Mouse (Mus musculus): ENCODE data around the gene 2010111I01Rik. TPM values are rescaled to one million over a fixed set of nuclear protein-coding genes. Genes with fewer than 3 reads are reported as not detected.

The 2010111I01Rik gene
- total RNA-seq, 2 experiments from 2014 or later = 80.6 to 90.0 TPM

DNA sequence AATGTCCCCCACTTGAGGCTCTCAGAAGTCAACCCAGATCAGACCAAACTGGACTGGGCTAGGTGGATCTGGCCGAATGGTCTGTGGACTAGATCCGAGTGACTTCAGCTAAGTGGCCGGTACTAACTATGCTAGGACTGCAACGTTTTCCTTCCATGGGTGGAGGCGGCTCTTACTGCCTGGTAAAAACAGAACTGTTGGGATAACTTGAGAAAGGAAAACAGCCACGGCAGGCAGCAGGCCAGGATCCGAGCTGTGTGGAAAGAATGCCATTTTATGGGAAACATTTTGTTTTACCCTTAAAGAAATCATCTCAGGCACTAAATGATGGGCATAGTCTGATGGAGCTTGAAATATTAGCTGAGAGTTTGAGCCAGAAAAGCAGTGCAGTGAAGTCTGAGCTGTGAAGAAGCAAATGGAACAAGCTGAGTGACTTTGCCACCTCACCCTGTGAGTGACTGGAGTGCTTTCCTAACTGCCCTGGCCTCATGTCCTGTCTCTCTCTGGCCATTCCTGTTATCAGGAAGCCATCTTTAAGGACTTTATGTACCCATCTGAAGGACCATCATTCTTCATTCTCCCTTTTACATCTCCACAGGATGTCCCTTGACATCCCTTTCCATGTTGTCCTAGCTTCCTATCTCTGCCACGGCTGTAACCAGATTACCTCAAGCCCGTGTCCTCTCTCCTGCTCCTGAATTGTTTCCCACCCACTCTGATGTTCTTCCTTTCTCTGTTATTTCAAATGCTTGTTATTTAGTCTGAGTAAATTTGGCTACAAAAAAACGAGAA is 277.9 kb downstream of the 2010111I01Rik start:
- DNase-seq = no peak

- peak; percentile 69 to 75 for DNase-seq
Measured at GRCm38 (mm10) chr13:63243586-63243985, 278.9 kb downstream of the 2010111I01Rik start.

GRCm38 (mm10) chr13:63244425-63244824 is 279.7 kb downstream of the 2010111I01Rik start:
- DNase-seq = no peak

GRCm38 (mm10) chr13:63245218-63245617 is 280.5 kb downstream of the 2010111I01Rik start:
- no peak for DNase-seq

DNA sequence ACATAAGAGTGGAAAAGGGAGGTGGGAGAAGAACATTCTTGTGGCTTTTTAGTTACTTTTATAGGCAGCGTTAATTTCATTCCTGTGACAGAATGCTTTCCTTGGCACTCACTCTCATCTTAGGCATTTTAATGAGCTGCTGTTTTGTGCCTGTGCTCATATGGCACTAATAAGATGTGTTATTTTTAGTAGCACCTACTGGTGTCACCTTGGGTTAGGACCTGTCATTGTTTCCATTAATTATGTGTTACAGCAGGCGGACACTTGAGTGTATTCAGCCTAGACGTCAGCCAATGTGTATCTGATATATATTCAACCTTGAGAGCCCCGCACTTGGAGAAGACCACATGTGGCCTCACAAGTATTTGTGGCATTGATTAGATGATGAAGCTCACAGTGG is 281.1 kb downstream of the 2010111I01Rik start:
- DNase-seq = no peak

- DNase-seq = no peak
Measured at GRCm38 (mm10) chr13:63246332-63246940, 281.7 kb downstream of the 2010111I01Rik start.

- DNase-seq = no peak
Measured at GRCm38 (mm10) chr13:63247041-63247440, 282.3 kb downstream of the 2010111I01Rik start.

DNA sequence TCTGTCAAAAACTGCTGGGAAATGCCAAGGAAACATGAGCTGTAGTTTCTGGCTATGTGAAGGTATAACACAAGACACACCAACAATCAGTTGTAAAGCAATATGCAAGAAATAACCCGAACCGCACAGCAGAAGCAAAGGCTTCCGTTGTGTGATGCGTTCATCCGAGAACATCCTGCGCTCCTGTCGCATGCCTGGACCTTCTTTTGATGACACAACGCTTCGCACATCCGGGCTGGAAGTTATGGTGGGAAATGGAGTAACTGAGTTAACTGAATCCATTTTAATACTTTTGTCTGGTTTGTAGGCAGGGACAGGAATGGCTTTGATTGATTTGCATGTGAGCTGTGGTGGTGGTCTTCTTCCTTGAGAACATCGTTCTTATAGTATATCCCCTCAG is 282.9 kb downstream of the 2010111I01Rik start:
- no peak for DNase-seq

DNA sequence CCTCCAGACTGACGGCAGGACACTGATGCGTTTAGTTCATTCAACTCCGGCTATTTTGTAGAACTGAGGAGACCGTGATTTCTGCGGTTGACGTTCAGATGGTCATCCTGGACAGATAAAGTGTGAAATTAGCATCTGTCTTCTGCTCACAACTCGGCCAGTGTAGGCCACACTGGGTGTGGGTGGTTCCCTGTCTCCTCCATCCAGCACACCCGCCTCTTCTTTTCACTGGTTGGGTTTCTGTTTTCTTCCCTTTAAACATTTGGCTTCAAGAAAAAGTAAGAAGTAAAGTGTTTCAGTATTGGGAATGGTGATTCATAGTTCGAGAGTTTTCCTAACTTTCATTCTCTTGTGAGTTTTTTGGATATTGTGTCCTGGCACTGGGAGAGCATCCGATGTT is 283.6 kb downstream of the 2010111I01Rik start:
- no peak for DNase-seq

- no peak for DNase-seq
Measured at GRCm38 (mm10) chr13:63249171-63249570, 284.5 kb downstream of the 2010111I01Rik start.

DNA sequence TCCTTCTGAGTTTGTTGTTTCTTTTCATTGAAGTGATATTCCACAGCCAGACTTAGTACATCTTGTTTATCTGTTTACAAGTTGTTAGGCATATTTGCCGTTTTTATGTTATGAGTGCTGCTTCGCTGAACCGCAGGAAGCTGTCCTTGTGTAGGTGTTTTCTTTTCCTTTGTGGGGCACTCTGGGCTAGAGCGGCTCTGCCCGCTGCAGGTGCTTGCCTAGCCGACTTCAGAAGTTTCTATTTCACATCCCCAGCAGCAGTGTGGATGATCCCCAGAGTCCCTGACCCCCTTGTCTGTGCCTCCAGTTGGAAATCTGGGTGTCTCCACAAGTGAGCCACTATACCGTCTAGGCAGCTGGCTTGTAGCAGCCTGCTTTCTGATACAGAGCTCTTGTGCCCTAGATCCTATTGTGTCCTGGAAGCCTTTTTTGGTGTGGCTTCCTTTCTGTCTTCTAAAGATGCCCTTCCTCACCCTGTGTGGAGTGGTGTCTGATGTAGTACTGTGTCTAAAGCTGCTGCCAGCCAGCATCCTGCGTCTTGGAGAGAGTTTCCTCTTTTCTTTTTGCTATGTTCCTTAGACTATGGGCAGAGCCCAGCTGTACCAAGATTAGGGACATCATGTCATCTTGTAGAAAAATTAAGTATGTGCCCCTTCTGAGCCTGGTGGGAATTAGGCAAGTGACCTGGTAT is 285.2 kb downstream of the 2010111I01Rik start:
- DNase-seq = no peak

- DNase-seq = no peak
Measured at GRCm38 (mm10) chr13:63250441-63250980, 285.8 kb downstream of the 2010111I01Rik start.

DNA sequence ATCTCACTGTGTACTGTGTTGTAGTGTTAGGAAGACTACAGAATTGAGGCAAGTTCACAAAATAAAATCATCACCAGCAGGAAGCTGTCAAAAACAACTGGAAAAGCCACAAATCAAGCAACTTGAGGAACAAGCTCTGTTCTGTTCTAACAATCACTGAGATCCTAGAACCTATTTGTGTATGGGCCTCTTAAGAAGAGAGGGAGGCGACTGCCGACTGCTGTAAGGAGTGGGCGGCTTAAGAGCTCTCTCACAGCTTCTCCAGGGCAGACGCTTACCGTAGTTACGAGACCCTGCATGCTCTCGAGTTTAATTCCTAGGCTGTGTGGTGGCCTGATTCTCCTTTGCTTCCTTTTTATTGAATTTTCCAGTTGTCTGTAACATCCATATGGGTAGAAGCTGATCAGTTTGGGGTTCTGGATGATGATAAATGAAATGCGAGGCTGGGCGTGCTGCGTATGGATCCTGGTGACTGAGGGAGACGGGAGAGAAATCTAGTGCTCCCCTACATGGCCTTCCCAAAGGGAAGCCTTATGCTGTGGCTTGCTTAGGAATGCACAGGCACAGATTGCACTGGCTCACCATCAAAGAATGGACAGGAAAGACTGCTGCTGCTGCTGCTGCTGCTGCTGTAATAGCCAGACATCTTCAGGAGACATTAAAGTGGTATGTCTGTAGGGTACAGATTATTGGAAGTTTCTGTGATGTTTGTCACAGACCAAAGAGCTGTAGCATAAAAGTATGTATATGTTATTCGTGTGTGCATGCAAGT is 286.6 kb downstream of the 2010111I01Rik start:
- DNase-seq = no peak

DNA sequence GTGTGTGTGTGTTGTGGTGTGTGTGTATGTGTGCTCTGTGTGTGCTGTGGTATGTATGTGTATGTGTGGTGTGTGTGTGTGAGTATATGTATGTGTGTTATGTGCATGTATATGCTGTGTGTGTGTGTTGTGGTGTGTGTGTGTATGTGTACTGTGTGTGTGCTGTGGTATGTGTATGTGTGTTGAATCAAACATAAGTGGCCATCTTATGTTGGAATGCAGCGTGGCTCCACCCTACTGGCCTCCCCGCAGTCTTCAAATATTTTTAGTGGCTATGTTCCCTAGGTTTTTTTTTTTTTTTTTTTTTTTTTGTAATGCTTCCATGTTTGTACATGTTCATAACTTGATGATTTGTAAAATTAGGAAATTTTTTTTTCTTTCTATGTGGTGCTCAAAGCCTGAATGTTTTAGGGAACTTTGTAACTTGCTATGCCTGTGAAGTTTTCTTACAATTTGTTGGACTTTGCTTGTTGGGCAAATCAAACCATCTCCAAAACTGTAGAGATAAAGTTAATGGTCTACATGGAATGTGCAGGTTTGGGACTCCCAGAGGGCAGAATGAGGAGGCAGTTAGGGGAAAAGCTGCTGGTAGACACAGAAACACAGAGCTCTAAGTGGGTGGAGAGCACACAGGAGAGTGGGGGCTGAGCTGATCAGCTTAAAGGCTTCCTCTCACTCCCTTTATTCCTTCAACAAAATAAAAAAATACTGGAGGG is 287.8 kb downstream of the 2010111I01Rik start:
- DNase-seq = no peak

GRCm38 (mm10) chr13:63253147-63253546 is 288.5 kb downstream of the 2010111I01Rik start:
- DNase-seq = peak; percentile 61 to 62

DNA sequence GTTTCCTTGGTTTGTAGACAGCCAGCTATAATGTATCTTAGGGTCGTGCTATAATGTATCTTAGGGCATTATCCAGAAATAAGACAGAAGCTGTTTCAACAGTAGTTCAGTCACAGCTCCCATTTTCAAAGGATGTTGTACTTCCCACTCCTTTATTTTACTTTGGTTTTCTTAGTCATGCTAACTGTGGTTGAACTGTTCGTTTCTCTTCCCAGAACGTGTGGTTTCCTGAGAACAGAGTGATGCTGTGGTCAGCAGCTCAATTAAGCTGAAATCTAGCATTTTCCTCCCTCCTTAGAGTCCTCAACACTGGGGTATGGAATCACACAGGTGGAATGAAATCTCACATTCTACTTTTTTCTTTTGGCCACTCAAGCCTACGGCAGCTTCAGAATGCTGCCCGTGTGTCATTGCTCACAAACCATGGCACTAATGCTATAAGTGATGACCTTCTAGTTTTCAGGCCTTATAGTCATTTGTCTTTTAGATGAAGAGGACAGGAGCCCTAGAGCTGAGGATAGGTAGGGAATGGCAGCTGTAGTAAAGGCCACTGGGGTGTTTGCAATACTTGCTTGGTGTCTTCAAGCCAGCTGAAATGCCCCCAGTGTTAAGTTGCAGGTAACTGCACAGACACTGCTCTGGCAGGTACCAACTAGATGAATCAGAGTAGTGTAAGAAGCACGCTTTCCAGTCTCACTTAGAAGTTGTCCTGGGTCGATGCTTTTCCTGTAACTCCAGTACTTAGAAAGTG is 289.4 kb downstream of the 2010111I01Rik start:
- DNase-seq = no peak

DNA sequence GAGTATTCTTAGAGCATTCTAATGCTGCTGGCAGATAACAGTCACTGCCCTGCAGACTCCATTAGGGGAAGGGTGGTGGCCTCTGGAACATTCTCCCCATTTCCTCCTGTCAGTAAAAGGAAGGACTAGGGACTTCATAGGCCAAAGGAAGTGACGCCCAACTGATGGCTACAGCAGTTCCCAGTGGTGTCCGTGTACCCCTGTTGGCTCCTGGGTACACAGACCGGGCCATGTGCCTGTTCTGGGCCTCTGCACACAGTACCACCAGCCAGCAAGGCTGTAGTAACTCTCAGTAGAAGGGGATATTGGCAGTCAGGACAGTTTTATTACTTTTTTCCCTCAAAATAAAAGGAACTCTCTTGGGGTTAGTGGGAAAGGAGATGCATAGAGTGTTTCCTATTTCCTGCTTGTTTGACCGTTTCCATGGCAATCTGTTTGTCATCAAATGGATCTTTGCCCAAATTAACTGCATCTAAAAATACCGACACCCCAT is 290.9 kb downstream of the 2010111I01Rik start:
- DNase-seq = peak in 1 of 2 experiments; percentile 56

GRCm38 (mm10) chr13:63256146-63256545 is 291.5 kb downstream of the 2010111I01Rik start:
- no peak for DNase-seq

GRCm38 (mm10) chr13:63256807-63257206 is 292.1 kb downstream of the 2010111I01Rik start:
- DNase-seq = peak in 1 of 2 experiments; percentile 59

- DNase-seq = peak; percentile 73 to 74
Measured at GRCm38 (mm10) chr13:63258167-63258582, 293.5 kb downstream of the 2010111I01Rik start.
